Mouse (Mus musculus): ENCODE measurements around the gene Tomt.

DNA sequence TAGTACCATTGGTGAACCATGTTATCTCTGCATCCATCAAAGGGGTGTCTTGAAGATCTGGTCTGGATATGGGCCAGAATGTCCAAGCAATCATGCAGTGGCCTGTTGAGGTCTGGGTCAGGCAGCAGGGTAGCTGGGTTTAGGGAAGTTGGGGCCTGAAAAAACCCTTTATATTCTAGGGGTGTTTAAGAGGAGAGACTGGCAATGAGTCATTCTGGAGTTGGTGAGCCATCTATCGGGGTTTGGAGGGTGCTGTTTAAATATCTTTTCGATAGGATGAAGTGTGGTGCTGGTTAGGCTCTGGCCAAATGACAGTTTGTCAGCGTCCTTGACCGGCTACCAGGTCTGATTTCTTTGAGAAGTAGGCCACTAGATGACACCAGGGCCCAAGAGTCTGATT, 29.8 kb upstream of the Tomt start:
- TF ChIP-seq POLR2A (IDR thresholded peaks at IDR 0.05; ENCODE audit: borderline replicate concordance, control insufficient read depth, low read depth, low read length) (no peak), CTCF (IDR thresholded peaks at IDR 0.05; ENCODE audit: control insufficient read depth, insufficient read depth, low read length) (no peak)
